Mouse (Mus musculus) lung, postnatal 14 days (tissue): Measurements from ENCODE around the gene Oas2.

Experiments used
- DNase-seq: peaks from one replicate; pipeline ENCODE4 v3.0.0; 2021

The Oas2 gene

DNA sequence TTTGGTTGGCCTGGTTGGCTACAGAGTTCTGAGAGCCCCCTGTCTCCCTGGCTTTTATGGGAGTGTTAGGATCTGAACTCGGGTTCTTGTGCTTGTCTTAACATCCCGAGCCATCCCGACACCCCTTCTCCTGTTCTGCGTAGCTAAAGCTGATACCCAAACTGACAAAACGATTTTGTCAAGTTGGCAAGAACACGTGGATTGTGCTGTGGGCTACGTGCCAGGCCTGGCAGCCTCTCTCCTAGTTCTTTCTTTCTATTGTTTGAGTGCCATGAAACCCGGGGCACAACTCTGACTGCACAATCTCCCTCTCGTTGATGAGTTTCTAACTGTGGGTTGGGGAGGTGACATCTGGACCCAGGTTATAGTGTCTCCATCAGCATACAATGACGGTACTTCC is 20.3 kb downstream of the Oas2 start:
- no peak for DNase-seq

DNA sequence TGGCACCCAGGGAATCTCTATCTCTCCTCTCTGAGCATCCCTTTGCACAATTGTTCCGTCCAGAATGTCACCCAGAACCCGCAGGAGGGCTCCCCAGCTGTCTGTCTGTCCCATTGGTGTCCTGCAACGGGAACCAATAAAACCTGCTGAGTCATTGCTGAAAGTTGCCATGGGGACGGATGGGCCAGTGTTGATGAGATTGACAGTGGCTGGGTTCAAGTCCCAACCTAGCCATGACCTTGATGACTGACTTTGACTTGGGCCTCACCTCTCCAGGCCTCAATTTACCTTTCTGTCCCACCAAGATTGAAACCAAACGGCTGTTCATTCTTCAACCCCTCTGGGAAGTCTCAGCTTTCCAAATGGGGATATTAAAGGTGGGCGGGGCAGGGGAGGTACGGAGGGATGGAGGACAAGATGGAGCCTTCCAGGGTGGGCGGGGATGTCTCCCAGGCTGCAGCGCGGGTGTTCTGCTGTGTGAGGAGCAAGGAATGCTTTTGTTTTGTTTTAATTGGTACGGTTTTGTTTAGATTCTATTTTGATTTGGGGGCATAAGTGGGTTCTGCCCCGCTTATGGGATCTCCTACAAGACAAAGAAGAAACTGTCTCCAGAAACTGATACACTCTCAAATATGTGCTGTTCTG is 23.7 kb downstream of the Oas2 start:
- DNase-seq = no peak

DNA sequence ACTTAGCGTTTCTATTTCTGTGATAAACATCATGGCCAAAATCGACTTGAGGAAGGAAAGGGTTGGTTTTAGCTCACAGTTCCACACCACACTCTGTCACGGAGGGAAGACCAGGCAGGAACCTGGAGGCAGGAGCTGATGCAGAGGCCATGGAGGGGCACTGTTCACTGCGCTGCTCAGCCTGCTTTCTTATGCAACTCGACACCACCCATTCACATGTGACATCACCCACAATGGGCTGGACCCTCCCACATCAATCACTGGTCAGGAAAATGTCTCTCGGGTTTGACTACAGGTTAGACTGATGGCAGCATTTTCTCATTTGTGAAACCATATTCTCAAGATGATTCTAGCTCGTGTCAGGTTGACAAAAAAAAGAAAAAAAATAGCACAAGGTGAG is 28.6 kb downstream of the Oas2 start:
- no peak for DNase-seq

DNA sequence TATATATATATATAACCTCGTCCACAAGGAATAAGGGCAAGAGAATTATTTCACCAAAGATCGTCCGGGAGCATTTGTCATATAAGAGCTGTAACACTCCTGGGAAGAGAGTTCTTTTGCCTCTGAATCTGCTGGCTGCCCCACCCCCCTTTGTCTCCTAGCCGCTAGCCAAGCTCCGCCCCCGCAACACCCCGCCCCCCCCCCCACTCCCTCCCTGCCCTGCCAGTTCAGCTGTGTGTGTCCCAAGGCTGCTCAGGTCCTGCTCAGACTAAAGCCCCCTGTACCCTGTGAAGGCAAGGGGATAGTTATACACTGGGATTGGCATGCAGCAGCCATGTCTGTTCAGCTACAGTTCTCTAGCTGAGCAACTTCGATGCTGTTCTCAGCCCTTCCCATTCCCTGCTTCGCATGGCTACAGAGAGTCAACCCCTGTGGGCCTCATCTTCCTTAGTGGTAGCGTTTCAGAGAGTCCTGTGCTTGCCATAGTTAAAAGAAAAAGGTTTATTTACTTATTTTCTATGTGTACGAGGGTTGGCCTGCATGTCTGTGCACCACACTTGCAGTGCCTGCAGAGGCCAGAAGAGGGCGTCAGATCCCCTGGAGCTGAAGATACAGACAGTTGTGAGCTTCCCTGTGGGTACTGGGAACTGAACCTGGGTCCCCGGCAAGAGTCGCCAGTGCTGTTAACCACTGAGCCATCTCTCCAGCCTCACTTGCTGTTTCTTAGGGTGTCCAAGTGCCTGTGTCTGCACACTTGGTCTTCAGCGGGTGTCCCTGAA is 30.9 kb downstream of the Oas2 start:
- no peak for DNase-seq

DNA sequence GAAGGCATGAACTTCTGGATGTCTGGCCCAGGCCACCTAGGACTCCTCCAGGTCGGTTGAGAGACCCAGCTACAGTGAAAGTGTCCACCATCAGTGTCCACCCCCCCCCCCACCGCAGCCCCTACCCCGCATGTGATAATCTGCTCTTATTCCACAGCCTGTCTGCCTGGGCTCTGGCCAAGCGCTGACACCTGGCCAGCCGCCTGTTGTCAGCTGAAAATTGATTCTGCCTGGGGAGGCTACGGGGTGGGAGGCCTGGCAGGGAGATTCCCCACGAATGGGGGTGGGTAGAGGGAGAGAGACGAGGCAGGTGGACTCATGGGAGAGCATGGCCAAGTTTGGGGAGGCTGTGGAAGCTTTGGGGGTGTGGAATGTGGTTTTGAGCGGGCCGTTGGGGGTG is 32.5 kb downstream of the Oas2 start:
- DNase-seq = no peak

DNA sequence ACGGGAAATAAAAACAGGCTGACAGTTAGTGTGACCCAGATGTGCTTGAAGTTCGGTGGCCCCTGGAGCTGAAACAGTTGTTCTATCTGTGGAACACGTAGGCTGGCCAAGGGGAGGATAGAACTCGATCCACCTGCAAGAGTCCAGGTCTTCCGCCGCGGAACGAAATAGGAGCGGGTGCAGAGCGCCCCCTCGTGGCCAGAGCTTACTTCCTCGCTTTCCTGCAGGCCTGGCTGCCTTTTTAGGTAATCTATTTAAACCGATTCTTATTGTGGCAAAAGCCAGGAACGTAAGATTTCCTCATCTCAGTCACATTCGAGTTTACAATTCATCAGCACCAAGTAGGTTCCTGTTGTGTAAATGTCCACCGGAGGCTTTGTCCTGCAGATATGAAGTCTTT is 35.3 kb downstream of the Oas2 start:
- peak; percentile 70 for DNase-seq

DNA sequence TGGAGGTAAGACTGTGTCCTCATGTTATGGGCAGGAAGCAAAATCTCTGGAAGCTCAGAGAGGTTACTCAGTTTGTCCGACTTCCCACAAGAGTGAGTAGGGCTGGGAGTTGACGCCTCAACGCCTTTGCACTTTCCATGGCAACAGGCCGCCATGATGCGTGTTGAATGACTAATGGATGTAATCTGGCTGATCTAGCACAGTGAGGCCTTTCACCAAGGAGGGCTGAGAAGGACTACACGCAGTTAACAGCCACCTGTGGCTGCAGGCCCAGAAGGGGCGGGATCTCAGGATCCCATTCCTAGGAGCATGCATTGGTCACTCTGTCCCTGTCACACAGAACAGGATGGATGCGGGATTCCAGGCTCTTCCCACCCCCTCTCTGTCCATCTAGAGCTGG is 36.9 kb downstream of the Oas2 start:
- DNase-seq = no peak

DNA sequence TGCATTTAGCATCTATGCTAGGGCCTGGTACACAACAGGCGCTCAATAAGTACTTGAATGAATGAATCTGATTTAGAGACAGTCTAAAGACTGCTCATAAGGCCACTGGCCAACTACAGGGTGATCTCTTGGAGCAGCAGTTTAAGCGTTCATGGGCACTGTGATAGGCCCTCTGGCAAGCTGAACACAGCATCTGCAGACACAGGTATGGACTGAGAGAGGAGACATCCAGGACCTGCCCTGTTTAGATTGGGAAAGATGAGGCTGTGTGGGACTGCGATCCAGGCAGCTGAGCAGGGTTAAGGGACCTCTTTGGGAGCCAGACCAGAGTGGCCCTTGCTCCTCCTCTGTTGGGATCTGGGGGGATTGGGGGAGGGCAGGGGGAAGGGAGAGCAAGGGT is 37.8 kb downstream of the Oas2 start, which contains the start of gene Dtx1:
TSS of gene Dtx1 (minus strand) at position 101 of the 400 bp plus-strand sequence.
- no peak for DNase-seq

DNA sequence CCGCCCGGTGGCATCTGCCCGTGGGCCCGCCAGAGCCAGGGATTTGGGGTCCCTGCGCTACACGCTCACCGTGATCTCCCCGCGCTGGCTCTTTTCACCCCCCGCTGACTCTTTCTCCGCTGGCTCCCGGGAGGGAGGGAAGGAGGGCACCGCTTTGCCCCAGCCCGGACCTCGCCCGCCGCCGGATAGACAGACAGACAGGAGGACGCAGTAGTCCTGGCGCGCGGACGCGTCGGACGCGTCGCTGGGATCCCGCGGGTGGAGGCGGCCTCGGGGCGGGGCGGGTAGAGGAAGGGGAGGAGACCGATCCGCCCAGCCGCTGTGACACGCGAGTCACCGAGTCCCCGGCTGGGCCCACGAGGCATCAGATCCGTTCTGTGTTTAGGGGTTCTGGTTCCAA is 38.2 kb downstream of the Oas2 start:
- peak; percentile 32 for DNase-seq

DNA sequence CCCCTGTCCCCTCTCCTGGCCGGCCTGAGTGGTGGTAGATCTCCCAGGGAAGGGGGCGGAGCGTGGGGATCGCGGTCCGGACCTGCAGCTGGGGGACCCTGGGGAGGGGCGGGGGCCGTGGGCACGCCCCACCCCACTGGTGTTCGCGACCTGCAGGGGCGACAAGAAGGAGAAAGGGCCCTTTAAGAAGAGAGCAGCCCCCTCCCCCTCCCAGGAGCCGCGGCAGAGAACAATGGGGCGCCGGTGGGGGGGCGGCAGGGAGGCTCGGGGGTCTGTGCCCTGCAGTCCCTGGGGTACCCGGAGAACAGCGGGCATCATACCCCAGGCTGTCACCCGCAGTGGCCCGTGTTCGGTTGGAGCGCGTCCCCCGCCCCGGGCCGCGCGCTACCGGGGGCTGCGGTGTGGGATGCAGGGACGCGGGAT is 38.8 kb downstream of the Oas2 start:
- DNase-seq = no peak

DNA sequence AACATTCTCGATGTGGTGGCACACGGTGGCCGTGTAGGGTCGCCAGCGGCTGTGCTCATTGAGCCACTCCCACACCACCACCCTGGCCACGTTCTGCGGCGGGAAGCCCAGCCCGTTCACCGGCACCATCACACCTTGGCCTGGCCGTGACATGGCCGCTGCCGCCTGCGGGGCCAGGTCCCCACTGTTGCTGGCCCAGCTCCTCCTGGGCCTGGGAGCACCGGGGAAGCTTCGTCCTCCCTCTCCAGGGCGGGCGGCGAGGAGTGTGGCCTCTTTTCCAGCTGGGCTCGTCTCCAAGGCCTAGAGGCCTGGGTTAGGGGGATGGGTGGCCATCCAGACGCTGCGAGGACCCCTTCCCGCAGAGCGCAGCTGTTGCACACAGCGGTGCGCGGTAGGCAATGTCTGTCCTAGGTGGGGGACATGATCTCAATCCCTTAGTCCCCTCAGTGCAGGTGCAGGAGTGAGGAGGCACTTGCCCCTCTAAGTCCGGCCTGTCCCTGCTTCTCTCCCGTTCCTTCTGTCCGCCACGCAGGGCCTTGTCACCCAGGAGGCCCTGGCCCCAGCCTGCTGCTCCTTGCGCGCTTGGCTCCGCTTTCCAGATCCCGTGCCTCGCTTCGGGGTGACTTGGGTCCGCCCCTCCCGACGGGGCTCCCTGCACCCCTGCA is 39.4 kb downstream of the Oas2 start:
- no peak for DNase-seq

DNA sequence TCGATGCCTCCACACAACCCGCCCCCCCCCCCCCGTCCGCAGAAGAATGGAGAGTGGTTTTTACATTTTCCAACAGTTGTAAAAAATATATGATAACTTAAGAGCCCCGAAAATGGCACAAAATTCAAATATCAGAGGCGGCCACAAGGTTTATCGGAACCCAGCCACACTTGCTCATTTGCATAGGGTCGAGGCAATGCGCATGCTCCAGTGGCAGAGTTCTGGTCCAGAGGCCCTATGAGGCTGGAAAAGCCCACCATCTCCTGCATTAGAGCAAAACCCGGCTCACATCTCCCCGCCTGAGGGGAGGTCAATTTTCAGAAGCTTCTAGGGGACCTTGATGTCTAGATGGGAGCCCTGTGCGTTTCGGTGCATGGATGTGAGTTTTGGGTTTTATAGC is 42.7 kb downstream of the Oas2 start:
- no peak for DNase-seq

DNA sequence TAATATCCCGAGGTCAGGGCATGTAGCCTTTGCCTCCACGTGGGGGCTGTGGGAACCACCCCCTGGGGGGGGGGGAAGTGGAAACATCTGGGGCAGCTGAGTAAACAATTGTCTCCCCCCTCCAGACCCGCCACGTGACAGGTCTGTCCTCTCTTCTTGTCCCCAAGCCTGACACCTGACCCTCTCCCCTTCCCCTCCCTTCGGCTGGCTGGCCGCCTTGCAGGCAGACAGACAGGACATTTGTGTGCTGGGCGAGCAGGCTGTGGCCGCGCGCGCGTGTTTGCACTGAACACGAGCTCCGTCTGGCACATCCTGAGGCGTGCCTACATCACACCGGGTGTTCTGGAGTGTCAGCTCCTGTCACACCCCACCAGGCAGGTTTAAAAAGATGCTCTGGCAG is 43.1 kb downstream of the Oas2 start:
- DNase-seq = no peak

DNA sequence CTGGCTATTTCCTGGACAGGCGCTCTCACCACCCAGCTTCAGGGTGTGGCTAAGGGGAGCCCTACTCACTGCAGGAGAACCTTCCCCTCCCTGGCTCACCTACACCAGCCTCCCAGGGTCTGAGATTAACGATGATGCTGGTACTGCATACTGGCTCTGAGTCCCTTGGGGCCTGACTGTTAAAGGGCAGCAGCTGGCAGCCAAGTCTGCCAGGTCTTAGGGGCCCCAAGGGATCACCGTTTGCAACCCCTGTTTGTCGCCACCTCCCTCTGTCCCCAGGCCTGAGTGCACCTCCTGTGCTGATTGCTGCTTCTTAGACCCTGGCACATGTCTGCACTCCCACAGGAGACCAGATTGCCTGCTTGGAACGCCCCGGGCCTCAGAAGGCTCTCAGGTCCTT is 45.2 kb downstream of the Oas2 start:
- DNase-seq = no peak

DNA sequence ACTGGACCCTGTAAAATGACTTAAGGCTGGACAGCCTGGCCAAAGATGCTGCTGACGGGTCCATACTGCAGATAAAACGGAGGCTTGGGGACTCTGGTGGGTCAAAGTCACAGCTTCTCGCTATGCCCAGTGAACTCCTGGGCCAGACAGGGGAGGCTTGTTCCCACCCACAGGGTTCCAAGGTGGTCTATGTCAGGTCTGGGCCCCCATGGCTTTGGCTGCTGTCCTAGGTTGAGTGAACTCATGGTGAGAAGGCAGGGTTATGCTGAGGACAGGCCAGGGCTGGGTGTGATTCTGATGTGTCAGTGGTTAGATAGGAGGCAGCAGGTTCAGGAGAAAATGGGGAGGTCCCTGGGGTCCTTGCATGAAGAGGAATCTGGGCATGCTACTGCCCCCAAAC is 46.0 kb downstream of the Oas2 start:
- DNase-seq = no peak

DNA sequence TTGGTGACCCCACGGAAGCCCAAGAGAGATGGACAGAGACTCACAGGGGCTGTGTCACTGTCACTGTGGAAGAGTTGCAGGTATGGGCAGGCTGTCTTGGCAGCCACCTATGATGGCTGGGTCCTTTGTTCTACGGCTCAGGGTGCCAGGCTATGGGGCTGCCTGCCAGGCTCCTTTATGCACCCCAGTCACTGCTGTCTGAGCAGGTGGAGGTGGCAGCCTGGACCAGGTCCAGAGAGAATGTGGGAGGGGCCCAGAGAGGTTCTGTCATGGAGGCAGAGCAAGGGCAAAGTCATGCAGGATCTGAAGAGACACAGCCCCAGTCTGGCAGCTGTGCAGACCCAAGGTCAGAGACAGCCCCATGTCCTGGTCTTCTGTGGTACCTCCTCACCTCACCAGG is 46.7 kb downstream of the Oas2 start:
- DNase-seq = no peak

DNA sequence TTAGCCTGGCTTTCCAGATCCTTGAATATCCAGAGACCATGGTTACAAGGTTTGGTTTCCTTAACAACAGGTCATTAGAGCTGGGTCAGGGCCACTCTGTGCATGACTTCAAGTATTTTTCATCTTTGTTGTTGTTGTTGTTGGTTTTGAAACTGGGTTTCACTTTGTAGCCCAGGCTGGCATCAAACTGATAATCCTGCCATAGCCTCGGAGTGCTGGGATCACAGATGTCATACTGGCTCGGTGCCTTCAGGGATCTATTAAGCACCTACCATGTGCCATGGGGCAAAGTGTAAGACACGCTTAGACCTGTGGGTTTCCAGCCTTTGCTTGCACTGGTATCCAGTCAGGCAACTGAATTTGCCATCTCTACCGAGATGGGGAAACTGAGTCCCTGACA is 47.2 kb downstream of the Oas2 start:
- DNase-seq = no peak

DNA sequence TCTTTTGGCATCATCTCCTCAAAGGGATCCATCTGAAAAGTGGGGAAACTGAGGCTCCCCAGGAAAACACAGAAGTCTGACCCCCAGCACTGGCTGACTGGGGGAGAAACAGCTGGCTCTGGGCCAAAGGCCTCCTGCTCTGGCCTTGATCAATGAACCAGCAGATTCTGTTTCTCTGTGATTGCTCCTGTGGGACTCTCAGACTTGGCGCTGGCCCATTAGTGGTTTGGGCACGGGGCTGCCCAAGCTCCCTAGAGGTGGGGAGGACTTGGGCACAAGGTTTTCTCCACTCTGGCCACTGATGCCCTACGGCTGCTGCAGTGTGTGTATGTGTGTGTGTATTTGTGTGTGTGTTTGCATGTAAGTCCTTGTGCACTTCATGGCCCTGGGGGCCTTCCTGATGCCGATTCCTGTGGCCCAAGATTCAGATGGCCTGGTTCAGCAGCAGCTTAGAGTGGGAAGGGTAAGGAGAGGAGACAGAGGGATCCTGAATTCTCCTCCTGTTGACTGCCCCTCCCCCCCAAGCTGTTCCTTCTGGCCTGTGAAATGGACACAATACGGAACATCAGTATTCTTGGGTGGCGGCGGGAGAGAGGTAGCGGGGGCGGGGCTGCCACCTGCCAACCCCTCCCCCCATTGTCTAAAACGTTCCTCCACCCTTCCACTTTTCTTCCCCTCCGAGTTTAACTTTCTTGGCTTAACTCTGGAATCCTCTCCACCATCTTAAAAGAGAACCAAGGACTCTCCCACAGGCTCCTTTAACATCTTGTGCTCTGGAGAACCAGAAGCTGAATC is 48.5 kb downstream of the Oas2 start:
- DNase-seq = no peak

DNA sequence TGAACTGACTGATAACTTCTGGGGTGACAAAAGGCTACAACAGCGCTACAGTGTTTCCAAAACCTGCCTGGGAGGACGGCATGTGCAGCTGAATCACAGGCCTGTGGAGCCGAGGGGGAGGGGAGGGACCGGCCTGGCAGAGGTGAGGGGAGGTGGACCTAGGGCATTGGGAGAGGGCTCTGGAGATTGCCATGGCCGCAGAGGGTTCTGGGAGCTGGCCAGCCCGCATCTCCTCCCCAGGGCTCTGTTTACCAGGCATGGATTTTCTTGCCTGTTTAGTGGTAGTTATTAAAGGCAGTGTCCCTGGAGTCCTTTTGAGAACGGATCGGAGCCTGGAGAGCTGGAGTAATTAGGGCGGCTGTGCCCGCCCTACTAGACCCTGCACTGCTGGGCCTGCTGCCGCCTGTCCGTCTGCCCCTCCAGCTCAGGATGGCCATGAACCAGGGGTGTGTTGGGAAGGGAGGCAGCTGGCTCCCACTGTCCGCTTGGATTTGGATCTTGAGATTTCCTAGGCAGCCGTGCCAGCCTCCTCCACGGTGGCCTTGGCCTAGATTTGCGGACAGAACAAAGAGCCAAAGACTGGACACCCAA is 50.8 kb downstream of the Oas2 start:
- peak; percentile 38 for DNase-seq

DNA sequence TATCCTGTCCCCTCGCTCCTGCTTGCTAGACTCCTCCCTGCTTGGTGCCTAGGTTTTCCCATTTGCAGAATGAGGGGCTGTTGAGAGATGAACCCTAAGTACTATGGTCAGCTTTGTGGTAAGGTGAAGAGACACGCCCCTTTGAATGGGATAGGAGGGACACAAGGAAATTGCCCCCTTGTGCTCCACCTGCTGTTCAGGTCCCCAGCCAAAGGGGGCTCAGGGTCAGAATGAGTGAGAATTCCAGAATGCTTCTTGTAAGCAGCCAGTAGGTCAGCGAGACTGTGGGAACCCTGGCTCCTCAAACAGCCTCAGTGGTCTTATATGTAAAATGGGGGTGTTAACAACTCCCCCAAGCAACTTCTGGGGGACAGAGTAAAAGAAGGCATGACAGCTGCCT is 51.5 kb downstream of the Oas2 start:
- no peak for DNase-seq

DNA sequence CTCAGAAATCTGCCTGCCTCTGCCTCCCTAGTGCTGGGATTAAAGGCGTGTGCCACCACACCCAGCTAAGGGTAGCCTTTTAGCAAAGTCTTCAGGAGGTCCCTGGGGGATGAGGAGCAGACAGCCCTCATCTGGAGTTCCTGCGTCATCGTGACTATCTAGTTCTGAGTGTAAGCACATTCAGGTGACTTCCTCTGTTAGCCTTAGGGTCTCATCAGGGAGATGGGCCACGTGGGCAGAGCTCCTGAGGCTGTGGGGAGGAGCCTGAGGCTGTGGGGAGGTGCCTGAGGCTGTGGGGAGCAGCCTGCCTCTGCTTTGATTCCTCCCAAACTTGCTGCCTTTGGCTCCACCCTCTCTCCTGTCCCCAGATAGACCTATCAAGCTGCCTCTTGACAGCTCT is 52.8 kb downstream of the Oas2 start:
- no peak for DNase-seq

DNA sequence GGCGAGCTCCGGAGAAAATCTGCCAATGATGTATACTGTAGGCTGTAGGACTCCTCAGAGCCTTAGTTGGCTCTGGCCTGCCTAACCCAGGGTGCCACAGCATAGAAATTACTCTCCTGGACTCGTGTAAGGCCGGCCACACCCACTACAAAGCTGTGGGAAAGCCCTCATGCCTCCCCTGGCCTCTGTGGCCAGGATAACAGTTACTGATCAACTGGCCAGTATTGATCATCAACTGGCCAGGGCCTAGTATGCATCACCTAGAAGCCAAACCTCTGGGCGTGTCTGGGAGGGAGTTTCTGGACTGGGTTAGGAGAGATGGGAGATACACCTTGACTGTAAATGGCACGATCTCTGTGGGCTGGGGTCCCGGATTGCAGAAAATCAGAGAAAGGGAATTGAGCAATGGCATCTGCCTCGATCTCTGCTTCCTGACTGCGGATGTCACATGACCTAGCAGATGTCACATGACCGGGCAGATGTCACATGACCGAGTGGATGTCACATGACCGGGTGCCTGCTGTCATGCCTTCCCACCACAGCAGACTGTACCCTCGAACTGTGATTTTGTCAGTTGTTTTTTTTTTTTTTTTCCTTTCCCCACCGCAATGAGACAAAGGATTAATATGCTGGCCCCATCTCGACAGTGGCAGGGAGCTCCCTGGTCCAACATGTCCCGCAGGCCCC is 53.5 kb downstream of the Oas2 start:
- DNase-seq = no peak
